Mouse (Mus musculus) spleen, adult 10 weeks (tissue): ENCODE data around the gene Sem1. TPM values are rescaled to one million over a fixed set of nuclear protein-coding genes. Genes with fewer than 3 reads are reported as not detected.

ENCODE experiments used
- polyA plus RNA-seq: library from polyadenylated mRNA; stranded (reverse); fragments of 350-450 nt; fragmentation: Illumina TruSeq; extraction: RNeasy Lipid Tissue Mini Kit (QIAGEN cat#74804); gene quantifications from one replicate; pipeline ENCODE4 v1.2.3, GENCODE M21; 2015; ENCODE audit warnings: low replicate concordance; ENCODE audit not compliant: insufficient read depth

The Sem1 gene
- polyA plus RNA-seq = 90.1 TPM

DNA sequence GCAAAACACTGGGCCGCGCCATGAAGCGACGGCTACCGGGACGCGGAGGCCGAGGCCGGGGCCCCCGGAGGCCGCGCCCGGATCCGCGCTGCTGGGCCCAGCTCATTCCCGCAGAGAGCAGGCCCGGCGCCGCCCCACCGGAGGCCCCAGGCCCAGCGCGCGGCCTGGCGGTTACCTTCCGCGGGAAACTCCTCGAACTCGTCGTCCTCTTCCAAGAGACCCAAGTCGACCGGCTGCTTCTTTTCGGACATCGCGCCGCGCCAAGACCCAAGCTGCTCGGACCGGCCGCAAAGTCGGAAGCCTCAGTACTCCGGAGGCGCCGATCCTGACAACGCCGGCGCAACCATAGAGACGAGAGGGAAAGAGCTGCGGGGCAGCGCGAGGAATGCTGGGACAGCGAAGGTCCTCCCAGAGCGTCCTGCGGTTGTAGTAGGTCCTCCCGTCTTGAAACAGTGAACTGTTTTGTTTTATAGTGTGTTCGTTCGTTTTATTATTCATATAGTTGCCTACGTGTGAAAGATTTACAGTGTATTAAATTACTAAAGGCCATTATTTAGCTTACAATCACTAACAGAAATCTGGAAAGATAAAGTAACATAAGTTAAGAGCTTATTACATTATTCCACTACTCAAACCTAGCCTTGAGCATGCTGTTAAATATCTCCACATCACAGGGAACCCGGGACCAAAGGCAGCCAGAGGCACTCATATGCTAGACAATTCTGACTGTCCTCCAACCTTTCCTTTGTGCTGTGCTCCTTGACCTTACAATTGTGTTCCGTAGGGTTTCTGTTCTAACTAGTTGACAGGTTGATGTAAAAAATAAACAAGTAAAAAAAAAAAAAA is at the start of gene Sem1:
Sem1 (minus strand) TSS at position 360 of the 846 bp plus-strand sequence.

